Mouse (Mus musculus): ENCODE measurements around the gene Igfbp1. TPM values are rescaled to one million over a fixed set of nuclear protein-coding genes. Genes with fewer than 3 reads are reported as not detected.

Gene Igfbp1
- polyA plus RNA-seq, 2 experiments, result 1.4 to 1.6 TPM

GRCm38 (mm10) chr11:7182409-7183042 is 15.1 kb upstream of the Igfbp1 start:
- 51% methylated on average over 8 of the region's 8 CpGs for WGBS
- no peak for TF ChIP-seq POLR2A (IDR thresholded peaks at IDR 0.05; ENCODE audit: borderline replicate concordance, extremely low read depth, insufficient read depth, insufficient read length)
- no peak overlapping the region for H3K4me2 ChIP-seq (replicated peaks; ENCODE audit: low read depth, low read length, severe bottlenecking)
- H3K27me3 ChIP-seq (ENCODE audit: control insufficient read depth, insufficient read depth, low read length), result no peaks in the 10 kb centered on the region
- H3K9me3 ChIP-seq (ENCODE audit: control insufficient read depth, low read length), result no peaks in the 10 kb centered on the region
- no peaks in the 10 kb centered on the region for H3K36me3 ChIP-seq (ENCODE audit: control insufficient read depth, insufficient read depth, low read length)
- no peak for DNase-seq (ENCODE audit: low spot score)
- no peak overlapping the region for H3K4me3 ChIP-seq (replicated peaks; ENCODE audit: low read length)
- no peak for ATAC-seq (ENCODE audit: low FRiP score, low read depth)
- no peak overlapping the region for H3K9ac ChIP-seq (ENCODE audit: low read depth, low read length, severe bottlenecking)
- H3K4me1 ChIP-seq (ENCODE audit: control insufficient read depth, insufficient read depth, low read length), result no peaks in the 10 kb centered on the region
- H3K27ac ChIP-seq (replicated peaks; ENCODE audit: low read depth, low read length), result no peak overlapping the region

- Histone ChIP-seq H3K36me3 (ENCODE audit: control insufficient read depth, insufficient read depth, low read length) (no peaks in the 10 kb centered on the region), H3K4me1 (ENCODE audit: control insufficient read depth, insufficient read depth, low read length) (no peaks in the 10 kb centered on the region), H3K4me3 (replicated peaks; ENCODE audit: low read length) (no peak overlapping the region), H3K9ac (ENCODE audit: low read depth, low read length, severe bottlenecking) (no peak overlapping the region), H3K9me3 (ENCODE audit: control insufficient read depth, low read length) (no peaks in the 10 kb centered on the region), H3K27me3 (ENCODE audit: control insufficient read depth, insufficient read depth, low read length) (no peaks in the 10 kb centered on the region), H3K27ac (replicated peaks; ENCODE audit: low read depth, low read length) (no peak overlapping the region), H3K4me2 (replicated peaks; ENCODE audit: low read depth, low read length, severe bottlenecking) (no peak overlapping the region)
- TF ChIP-seq POLR2A (IDR thresholded peaks at IDR 0.05; ENCODE audit: borderline replicate concordance, extremely low read depth, insufficient read depth, insufficient read length), result no peak
- DNase-seq (ENCODE audit: low spot score), result no peak
- WGBS, result 50% methylated on average over 1 of the region's 1 CpGs
- ATAC-seq (ENCODE audit: low FRiP score, low read depth), result no peak
Observed at GRCm38 (mm10) chr11:7184420-7184819, 13.2 kb upstream of the Igfbp1 start.

- H3K27me3 ChIP-seq (ENCODE audit: control insufficient read depth, insufficient read depth, low read length), result no peaks in the 10 kb centered on the region
- WGBS, result 42% methylated on average over 8 of the region's 8 CpGs
- no peaks in the 10 kb centered on the region for H3K36me3 ChIP-seq (ENCODE audit: control insufficient read depth, insufficient read depth, low read length)
- no peak overlapping the region for H3K4me3 ChIP-seq (replicated peaks; ENCODE audit: low read length)
- H3K27ac ChIP-seq (replicated peaks; ENCODE audit: low read depth, low read length), result no peak overlapping the region
- no peaks in the 10 kb centered on the region for H3K9me3 ChIP-seq (ENCODE audit: control insufficient read depth, low read length)
- H3K4me2 ChIP-seq (replicated peaks; ENCODE audit: low read depth, low read length, severe bottlenecking), result no peak overlapping the region
- no peak for TF ChIP-seq POLR2A (IDR thresholded peaks at IDR 0.05; ENCODE audit: borderline replicate concordance, extremely low read depth, insufficient read depth, insufficient read length)
- ATAC-seq (ENCODE audit: low FRiP score, low read depth) (no peak), DNase-seq (ENCODE audit: low spot score) (no peak)
- no peaks in the 10 kb centered on the region for H3K4me1 ChIP-seq (ENCODE audit: control insufficient read depth, insufficient read depth, low read length)
- no peak overlapping the region for H3K9ac ChIP-seq (ENCODE audit: low read depth, low read length, severe bottlenecking)
Observed at GRCm38 (mm10) chr11:7187472-7187871, 10.1 kb upstream of the Igfbp1 start.

GRCm38 (mm10) chr11:7188469-7188868 is 9.1 kb upstream of the Igfbp1 start, which contains the start of gene Gm11985:
Gene Gm11985, minus strand, starts transcription at chr11:7188569.
- TF ChIP-seq POLR2A (IDR thresholded peaks at IDR 0.05; ENCODE audit: borderline replicate concordance, extremely low read depth, insufficient read depth, insufficient read length), result no peak
- WGBS, result 81% methylated on average over 13 of the region's 13 CpGs
- Histone ChIP-seq H3K9ac (ENCODE audit: low read depth, low read length, severe bottlenecking) (no peak within 1 kb of the TSS), H3K4me3 (replicated peaks; ENCODE audit: low read length) (no peak within 1 kb of the TSS), H3K4me2 (replicated peaks; ENCODE audit: low read depth, low read length, severe bottlenecking) (no peak within 1 kb of the TSS), H3K27ac (replicated peaks; ENCODE audit: low read depth, low read length) (no peak within 1 kb of the TSS), H3K36me3 (ENCODE audit: control insufficient read depth, insufficient read depth, low read length) (no peaks in the 10 kb centered on the region), H3K4me1 (ENCODE audit: control insufficient read depth, insufficient read depth, low read length) (no peaks in the 10 kb centered on the region), H3K27me3 (ENCODE audit: control insufficient read depth, insufficient read depth, low read length) (no peaks in the 10 kb centered on the region), H3K9me3 (ENCODE audit: control insufficient read depth, low read length) (no peaks in the 10 kb centered on the region)
- ATAC-seq (ENCODE audit: low FRiP score, low read depth) (no peak), DNase-seq (ENCODE audit: low spot score) (no peak)

GRCm38 (mm10) chr11:7192710-7193109 is 4.9 kb upstream of the Igfbp1 start:
- DNase-seq (ENCODE audit: low spot score) (no peak), ATAC-seq (ENCODE audit: low FRiP score, low read depth) (no peak)
- Histone ChIP-seq H3K4me1 (ENCODE audit: control insufficient read depth, insufficient read depth, low read length) (no peaks in the 10 kb centered on the region), H3K9me3 (ENCODE audit: control insufficient read depth, low read length) (no peaks in the 10 kb centered on the region), H3K36me3 (ENCODE audit: control insufficient read depth, insufficient read depth, low read length) (no peaks in the 10 kb centered on the region), H3K4me2 (replicated peaks; ENCODE audit: low read depth, low read length, severe bottlenecking) (no peak overlapping the region), H3K9ac (ENCODE audit: low read depth, low read length, severe bottlenecking) (no peak overlapping the region), H3K4me3 (replicated peaks; ENCODE audit: low read length) (no peak overlapping the region), H3K27me3 (ENCODE audit: control insufficient read depth, insufficient read depth, low read length) (no peaks in the 10 kb centered on the region), H3K27ac (replicated peaks; ENCODE audit: low read depth, low read length) (no peak overlapping the region)
- 41% methylated on average over 6 of the region's 6 CpGs for WGBS
- no peak for TF ChIP-seq POLR2A (IDR thresholded peaks at IDR 0.05; ENCODE audit: borderline replicate concordance, extremely low read depth, insufficient read depth, insufficient read length)
